In the genomic region with DNA sequence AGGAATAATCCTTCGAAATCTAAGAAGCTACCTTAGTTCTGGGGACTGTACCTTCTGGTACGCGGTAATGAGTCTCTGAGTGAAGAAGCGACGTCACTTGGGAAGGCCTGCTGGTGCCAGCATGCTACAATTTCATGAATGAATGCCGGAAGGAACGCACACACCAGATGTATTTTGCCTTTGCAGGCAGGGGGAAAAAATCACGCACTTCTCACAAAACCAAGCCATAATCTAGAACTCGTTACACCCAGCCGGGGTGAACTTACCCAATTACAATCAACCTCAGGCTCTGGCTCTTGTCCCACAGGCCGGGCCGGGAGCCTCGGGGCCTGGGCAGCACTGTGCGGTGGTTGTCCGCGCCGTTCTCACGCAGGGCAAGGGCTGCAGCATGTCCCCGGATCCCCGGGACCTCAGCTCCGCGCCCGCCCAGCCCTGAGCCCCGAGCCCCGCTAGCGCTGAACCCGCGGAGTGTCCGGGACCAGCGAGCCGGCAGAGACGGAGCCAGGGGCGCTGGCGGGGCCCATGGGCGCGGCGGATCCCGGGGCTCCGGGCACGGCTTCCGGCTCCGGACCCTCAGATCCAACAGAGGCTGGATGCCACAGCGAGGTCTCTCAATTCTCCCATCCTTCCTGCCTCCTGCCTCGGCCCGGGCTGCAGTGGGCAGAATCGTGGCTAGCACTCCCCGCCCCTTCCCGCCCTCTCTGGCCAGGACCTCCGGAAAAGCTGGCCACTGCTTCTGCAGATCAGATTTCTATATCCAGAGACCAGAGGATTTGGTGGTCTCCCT, we compare ENCODE assay signal across 8 mouse cellular contexts. TPM values are rescaled to one million over a fixed set of nuclear protein-coding genes. Genes with fewer than 3 reads are reported as not detected.
A peak's percentile ranks its signal among the peaks of the same experiment; 100 is the strongest.
DNase-seq lines count a peak whose midpoint lies in the region; ATAC-seq lines count a peak whose summit lies in the region.

No protein-coding gene starts in this region.

- H3K4me3 ChIP-seq in embryonic facial prominence, embryonic 15.5 days (replicated peaks), result peak overlapping the region; percentile 65
- H3K4me3 ChIP-seq in heart, embryonic 12.5 days, result peak overlapping the region; percentile 63
- peak overlapping the region; percentile 77 for H3K4me3 ChIP-seq in kidney, embryonic 15.5 days (replicated peaks)
- peak overlapping the region; percentile 54 for H3K4me3 ChIP-seq in liver, embryonic 12.5 days
- peak overlapping the region; percentile 55 for H3K4me3 ChIP-seq in neural tube, embryonic 14.5 days (ENCODE audit: low read depth, low read length)

- H3K9ac ChIP-seq in embryonic facial prominence, embryonic 15.5 days, result peak overlapping the region; percentile 64
- peak overlapping the region; percentile 78 for H3K9ac ChIP-seq in heart, embryonic 12.5 days
- H3K9ac ChIP-seq in kidney, embryonic 15.5 days, result peak overlapping the region; percentile 76
- H3K9ac ChIP-seq in liver, embryonic 12.5 days, result peak overlapping the region; percentile 60
- peak overlapping the region; percentile 75 for H3K9ac ChIP-seq in neural tube, embryonic 14.5 days (replicated peaks; ENCODE audit: low read depth, low read length)

- no peaks in the 10 kb centered on the region for H3K27me3 ChIP-seq in embryonic facial prominence, embryonic 15.5 days
- no peaks in the 10 kb centered on the region; the same call in 1 of the 2 replicates for H3K27me3 ChIP-seq in heart, embryonic 12.5 days (replicated peaks)
- no peaks in the 10 kb centered on the region for H3K27me3 ChIP-seq in kidney, embryonic 15.5 days
- peaks cover 16% of the 10 kb centered on the region for H3K27me3 ChIP-seq in liver, embryonic 12.5 days (replicated peaks)
- no peaks in the 10 kb centered on the region for H3K27me3 ChIP-seq in neural tube, embryonic 14.5 days (ENCODE audit: control insufficient read depth, insufficient read depth, low read length)

- DNase-seq in 3134 (ENCODE audit: extremely low read depth, insufficient read length, low spot score), result peak; percentile 78
- DNase-seq in adrenal gland, postnatal 25 days, result peak; percentile 45
- no peak for DNase-seq in thymus, adult 18-20 months

- no peaks in the 10 kb centered on the region for H3K4me1 ChIP-seq in embryonic facial prominence, embryonic 15.5 days
- no peaks in the 10 kb centered on the region; the same call in 1 of the 2 replicates for H3K4me1 ChIP-seq in heart, embryonic 12.5 days (replicated peaks)
- peaks cover 13% of the 10 kb centered on the region for H3K4me1 ChIP-seq in kidney, embryonic 15.5 days
- H3K4me1 ChIP-seq in liver, embryonic 12.5 days, result no peaks in the 10 kb centered on the region
- H3K4me1 ChIP-seq in neural tube, embryonic 14.5 days (ENCODE audit: control insufficient read depth, insufficient read depth, low read length), result no peaks in the 10 kb centered on the region

- H3K27ac ChIP-seq in embryonic facial prominence, embryonic 15.5 days (replicated peaks), result peak overlapping the region; percentile 66
- H3K27ac ChIP-seq in heart, embryonic 12.5 days (ENCODE audit: poor library complexity, severe bottlenecking), result no peak overlapping the region
- H3K27ac ChIP-seq in kidney, embryonic 15.5 days, result peak overlapping the region; percentile 86
- H3K27ac ChIP-seq in liver, embryonic 12.5 days, result no peak overlapping the region
- H3K27ac ChIP-seq in neural tube, embryonic 14.5 days (ENCODE audit: low read depth, low read length), result peak overlapping the region; percentile 28; the same call in 1 of the 2 replicates

- 0 out of 2 replicates have a peak, but pooled peaks cover 3% of the 10 kb centered on the region for H3K36me3 ChIP-seq in embryonic facial prominence, embryonic 15.5 days
- H3K36me3 ChIP-seq in heart, embryonic 12.5 days, result no peaks in the 10 kb centered on the region
- peaks cover 18% of the 10 kb centered on the region for H3K36me3 ChIP-seq in kidney, embryonic 15.5 days
- no peaks in the 10 kb centered on the region; the same call in 1 of the 2 replicates for H3K36me3 ChIP-seq in liver, embryonic 12.5 days
- H3K36me3 ChIP-seq in neural tube, embryonic 14.5 days (ENCODE audit: control insufficient read depth, insufficient read depth, low read length), result no peaks in the 10 kb centered on the region

- ATAC-seq in embryonic facial prominence, embryonic 15.5 days (ENCODE audit: insufficient number of reproducible peaks, low FRiP score, low TSS enrichment, low read depth), result peak; percentile 79; the same call in 1 of the 2 replicates
- peak; percentile 51 for ATAC-seq in heart, embryonic 12.5 days (ENCODE audit: insufficient number of reproducible peaks, low FRiP score)
- peak; percentile 78 for ATAC-seq in kidney, embryonic 15.5 days (replicated peaks; ENCODE audit: low FRiP score)
- ATAC-seq in liver, embryonic 12.5 days, result peak; percentile 47; the same call in 1 of the 2 replicates
- ATAC-seq in neural tube, embryonic 14.5 days (ENCODE audit: low read depth), result peak; percentile 85

- WGBS in embryonic facial prominence, embryonic 15.5 days, result 2% methylated on average over 49 of the region's 49 CpGs
- 4% methylated on average over 46 of the region's 49 CpGs for WGBS in heart, embryonic 12.5 days
- 2% methylated on average over 48 of the region's 49 CpGs for WGBS in kidney, embryonic 15.5 days
- 8% methylated on average over 48 of the region's 49 CpGs for WGBS in liver, embryonic 12.5 days (ENCODE audit: insufficient replicate concordance)
- WGBS in neural tube, embryonic 14.5 days, result 3% methylated on average over 47 of the region's 49 CpGs

- H3K9me3 ChIP-seq in embryonic facial prominence, embryonic 15.5 days (replicated peaks), result no peaks in the 10 kb centered on the region
- H3K9me3 ChIP-seq in heart, embryonic 12.5 days (replicated peaks), result no peaks in the 10 kb centered on the region
- no peaks in the 10 kb centered on the region for H3K9me3 ChIP-seq in kidney, embryonic 15.5 days (replicated peaks)
- no peaks in the 10 kb centered on the region for H3K9me3 ChIP-seq in liver, embryonic 12.5 days (replicated peaks)
- no peaks in the 10 kb centered on the region for H3K9me3 ChIP-seq in neural tube, embryonic 14.5 days (ENCODE audit: control insufficient read depth, low read length)

- peak overlapping the region; percentile 87 for H3K4me2 ChIP-seq in embryonic facial prominence, embryonic 15.5 days (replicated peaks)
- peak overlapping the region; percentile 77 for H3K4me2 ChIP-seq in heart, embryonic 12.5 days
- peak overlapping the region; percentile 83 for H3K4me2 ChIP-seq in kidney, embryonic 15.5 days
- peak overlapping the region; percentile 65 for H3K4me2 ChIP-seq in liver, embryonic 12.5 days
- H3K4me2 ChIP-seq in neural tube, embryonic 14.5 days (ENCODE audit: low read depth, low read length), result peak overlapping the region; percentile 91

RNA-seq across cellular contexts. Expression of a gene that starts 23.8 kb away (rescaled TPM):
- total RNA-seq in adrenal gland, postnatal 25 days (2021), result 5.9 and 8.0 TPM in 2 replicates
- polyA plus RNA-seq in embryonic facial prominence, embryonic 15.5 days (2015; fragmentation: Nextera tagmentation; extraction: Ambion mirVana), result 13.9 and 15.7 TPM in 2 replicates
- 5.4 TPM in 2 replicates for polyA plus RNA-seq in heart, embryonic 12.5 days (2016; fragmentation: Nextera tagmentation; extraction: Ambion mirVana)
- 47.0 and 48.4 TPM in 2 replicates for polyA plus RNA-seq in kidney, embryonic 15.5 days (2015; fragmentation: Nextera tagmentation; extraction: Ambion mirVana)
- polyA plus RNA-seq in liver, embryonic 12.5 days (2016; fragmentation: Nextera tagmentation; extraction: Ambion mirVana), result 3.0 and 3.2 TPM in 2 replicates
- 10.0 and 11.1 TPM in 2 replicates for polyA plus RNA-seq in neural tube, embryonic 14.5 days (2014; fragmentation: Nextera tagmentation; extraction: Ambion mirVana)

RNA-seq across cellular contexts. Expression of a gene that starts 25.3 kb away (rescaled TPM):
- total RNA-seq in adrenal gland, postnatal 25 days (2021), result 14.7 and 18.7 TPM in 2 replicates
- 2.4 and 2.9 TPM in 2 replicates for polyA plus RNA-seq in embryonic facial prominence, embryonic 15.5 days (2015; fragmentation: Nextera tagmentation; extraction: Ambion mirVana)
- polyA plus RNA-seq in heart, embryonic 12.5 days (2016; fragmentation: Nextera tagmentation; extraction: Ambion mirVana), result 0.56 and 0.85 TPM in 2 replicates
- polyA plus RNA-seq in kidney, embryonic 15.5 days (2015; fragmentation: Nextera tagmentation; extraction: Ambion mirVana), result 1.6 and 2.1 TPM in 2 replicates
- 1.7 and 1.8 TPM in 2 replicates for polyA plus RNA-seq in liver, embryonic 12.5 days (2016; fragmentation: Nextera tagmentation; extraction: Ambion mirVana)
- 2.4 and 2.6 TPM in 2 replicates for polyA plus RNA-seq in neural tube, embryonic 14.5 days (2014; fragmentation: Nextera tagmentation; extraction: Ambion mirVana)

RNA-seq across cellular contexts. Expression of a gene that starts 50.1 kb away (rescaled TPM):
- total RNA-seq in adrenal gland, postnatal 25 days (2021), result 0.67 TPM in 1 of 2 replicates, not detected in the other
- 0.13 TPM in 1 of 2 replicates, not detected in the other for polyA plus RNA-seq in embryonic facial prominence, embryonic 15.5 days (2015; fragmentation: Nextera tagmentation; extraction: Ambion mirVana)
- polyA plus RNA-seq in heart, embryonic 12.5 days (2016; fragmentation: Nextera tagmentation; extraction: Ambion mirVana), result not detected in 2 replicates
- polyA plus RNA-seq in kidney, embryonic 15.5 days (2015; fragmentation: Nextera tagmentation; extraction: Ambion mirVana), result 0.32 and 0.42 TPM in 2 replicates
- 1.3 and 1.8 TPM in 2 replicates for polyA plus RNA-seq in liver, embryonic 12.5 days (2016; fragmentation: Nextera tagmentation; extraction: Ambion mirVana)
- polyA plus RNA-seq in neural tube, embryonic 14.5 days (2014; fragmentation: Nextera tagmentation; extraction: Ambion mirVana), result not detected in 2 replicates

RNA-seq across cellular contexts. Expression of a gene that starts 52.6 kb away (rescaled TPM):
- total RNA-seq in adrenal gland, postnatal 25 days (2021), result 7.7 and 9.0 TPM in 2 replicates
- 2.0 and 2.6 TPM in 2 replicates for polyA plus RNA-seq in embryonic facial prominence, embryonic 15.5 days (2015; fragmentation: Nextera tagmentation; extraction: Ambion mirVana)
- polyA plus RNA-seq in heart, embryonic 12.5 days (2016; fragmentation: Nextera tagmentation; extraction: Ambion mirVana), result 2.2 and 3.8 TPM in 2 replicates
- 3.2 and 4.1 TPM in 2 replicates for polyA plus RNA-seq in kidney, embryonic 15.5 days (2015; fragmentation: Nextera tagmentation; extraction: Ambion mirVana)
- polyA plus RNA-seq in liver, embryonic 12.5 days (2016; fragmentation: Nextera tagmentation; extraction: Ambion mirVana), result 0.71 and 0.73 TPM in 2 replicates
- polyA plus RNA-seq in neural tube, embryonic 14.5 days (2014; fragmentation: Nextera tagmentation; extraction: Ambion mirVana), result 0.75 and 0.89 TPM in 2 replicates

Comparison
In these comparisons a context has a peak if more than half of its experiments do, and no peak if none do; other contexts are left out.
1. DNase-seq: peak in 3134 (single experiment) and adrenal gland, postnatal 25 days (single experiment); none in thymus, adult 18-20 months (0 of 2).
2. H3K27ac ChIP-seq: peak in embryonic facial prominence, embryonic 15.5 days (single experiment), kidney, embryonic 15.5 days (single experiment) and neural tube, embryonic 14.5 days (single experiment); none in heart, embryonic 12.5 days (single experiment) and liver, embryonic 12.5 days (single experiment).
3. Peak in every context shown above with its lines, with median percentiles within 50 percentile points of each other: ATAC-seq, H3K4me2 ChIP-seq, H3K4me3 ChIP-seq and H3K9ac ChIP-seq.